Mouse (Mus musculus) lung, embryonic 14.5 days (tissue): ENCODE data around the gene Fbxl18. TPM values are rescaled to one million over a fixed set of nuclear protein-coding genes. Genes with fewer than 3 reads are reported as not detected.

Source experiments
- ATAC-seq: fragments of 200-750 bp; cut with Nextera tagmentation; 2 replicates; pipeline ENCODE4 v1.8.0; 2017; ENCODE audit warnings: mild to moderate bottlenecking, moderate TSS enrichment, moderate library complexity; ENCODE audit not compliant: insufficient read depth
- DNase-seq: peaks from one replicate; pipeline ENCODE4 v3.0.0-alpha.2; 2015
- H3K27ac ChIP-seq: fragments of 300-500 bp; sonication (generic); 2 replicates; pipeline ENCODE4 v1.5.1; 2014; ENCODE audit warnings: low read depth, mild to moderate bottlenecking, moderate library complexity
- H3K27me3 ChIP-seq: fragments of 300-500 bp; sonication (generic); 2 replicates; pipeline ENCODE4 v1.6.1; 2014; ENCODE audit warnings: low read length, control low read depth; ENCODE audit not compliant: insufficient read depth
- H3K36me3 ChIP-seq: fragments of 300-500 bp; sonication (generic); 2 replicates; pipeline ENCODE4 v1.6.1; 2014; ENCODE audit warnings: control low read depth; ENCODE audit not compliant: insufficient read depth
- H3K4me1 ChIP-seq: fragments of 300-500 bp; sonication (generic); 2 replicates; pipeline ENCODE4 v1.6.1; 2014; ENCODE audit warnings: antibody characterized with exemption, control low read depth; ENCODE audit not compliant: insufficient read depth
- H3K4me2 ChIP-seq: fragments of 300-500 bp; sonication (generic); 2 replicates; pipeline ENCODE4 v1.6.1; 2014; ENCODE audit warnings: mild to moderate bottlenecking
- H3K4me3 ChIP-seq: fragments of 300-500 bp; sonication (generic); 2 replicates; pipeline ENCODE4 v1.5.1; 2014; ENCODE audit warnings: low read depth, low read length
- H3K9ac ChIP-seq: fragments of 300-500 bp; sonication (generic); 2 replicates; pipeline ENCODE4 v1.6.1; 2014
- H3K9me3 ChIP-seq: fragments of 300-500 bp; sonication (generic); 2 replicates; pipeline ENCODE4 v1.6.1; 2016; ENCODE audit warnings: low read depth, low read length, control low read depth
- CTCF ChIP-seq: IDR thresholded peaks from 2 replicates; pipeline ENCODE4 v1.5.1; 2016; ENCODE audit warnings: antibody characterized with exemption, low read depth
- WGBS: fragments of 180-500 bp; shearing (Covaris S2); extraction: QIAGEN DNeasy Blood & Tissue Kit; methylation state at CpG from one replicate; pipeline ENCODE4 v1.1.7; 2014; 5-methylcytosine and 5-hydroxymethylcytosine counted together
- polyA plus RNA-seq: library from polyadenylated mRNA; unstranded; fragments of >200 nt; fragmentation: Nextera tagmentation; extraction: Ambion mirVana; gene quantifications from 2 replicates; pipeline ENCODE4 v1.2.1, GENCODE M21; 2014

The Fbxl18 gene
- polyA plus RNA-seq, 1 experiment from 2014 or later: 11.8 TPM

DNA sequence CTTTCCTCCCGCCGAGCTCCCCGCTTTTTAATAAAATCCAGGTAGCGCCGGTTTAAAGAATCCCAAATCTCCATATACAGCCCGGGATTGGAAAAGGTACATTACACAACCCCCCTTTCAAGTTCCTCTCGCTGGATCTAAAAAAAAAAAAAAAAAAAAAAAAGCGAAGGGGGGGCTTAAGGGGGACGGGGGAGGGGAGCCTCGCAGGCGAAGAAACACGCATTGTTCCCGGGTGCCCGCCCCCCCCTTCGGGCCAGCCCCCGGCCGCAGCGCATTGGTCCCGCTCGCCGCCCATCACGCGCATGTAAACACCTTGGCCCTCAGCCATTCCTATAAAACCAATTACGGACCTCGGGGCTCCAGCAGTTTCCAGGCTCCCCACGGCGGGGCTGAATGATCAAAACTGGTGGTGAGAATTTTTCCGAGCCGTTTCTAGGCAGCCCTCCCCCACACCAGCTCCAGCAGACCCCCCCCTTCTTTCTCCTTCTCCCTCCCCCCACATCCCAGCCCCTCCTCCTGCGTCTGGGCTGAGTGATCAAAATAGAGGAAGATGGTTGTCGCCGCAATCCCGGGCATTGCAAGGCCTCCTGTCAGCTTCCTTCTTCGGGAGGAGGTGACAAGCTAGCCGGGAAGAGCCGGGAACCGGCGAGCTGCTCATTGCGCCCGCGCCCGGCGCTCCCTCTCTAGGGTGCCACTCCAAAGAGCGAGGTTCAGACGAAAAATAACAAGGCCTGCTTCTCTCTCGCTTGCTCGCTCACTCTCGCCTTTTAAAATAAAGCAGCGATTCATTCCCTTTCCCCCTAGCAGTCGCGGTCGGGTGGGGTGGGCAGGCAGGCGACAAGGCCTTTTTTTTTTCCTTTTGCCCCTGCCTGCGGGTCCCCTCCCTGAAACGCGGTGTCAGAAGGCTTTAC is 77.4 kb downstream of the Fbxl18 start, which contains the start of gene Tnrc18:
Gene Tnrc18 (minus strand): TSS at position 139 of the 911 bp plus-strand sequence.
- peak within 1 kb of the TSS; percentile 97 for H3K4me2 ChIP-seq
- ATAC-seq: peak; percentile 63
- under 1% methylated on average over 55 of the region's 56 CpGs for WGBS
- H3K27me3 ChIP-seq: no peaks in the 10 kb centered on the region
- H3K4me1 ChIP-seq: peaks cover 5% of the 10 kb centered on the region
- H3K4me3 ChIP-seq: peak within 1 kb of the TSS; percentile 90
- TF ChIP-seq CTCF: no peak
- no peaks in the 10 kb centered on the region for H3K9me3 ChIP-seq
- peak within 1 kb of the TSS; percentile 100 for H3K9ac ChIP-seq
- peaks cover 10% of the 10 kb centered on the region for H3K36me3 ChIP-seq
- H3K27ac ChIP-seq: peak within 1 kb of the TSS; percentile 100
- peak; percentile 100 for DNase-seq

Other genes starting within 250 kb of the Fbxl18 start
- 6.8 and 8.2 TPM in 2 replicates for gene Slc29a4, start 202.9 kb downstream of the Fbxl18 start, polyA plus RNA-seq
- 38.4 and 40.4 TPM in 2 replicates for gene Tnrc18, start 77.8 kb downstream of the Fbxl18 start, polyA plus RNA-seq
- 16,801 and 17,929 TPM in 2 replicates for gene Actb, start 11.3 kb upstream of the Fbxl18 start, polyA plus RNA-seq
- gene Fscn1, start 64.9 kb upstream of the Fbxl18 start, polyA plus RNA-seq: 331 and 347 TPM in 2 replicates
- 31.5 and 36.1 TPM in 2 replicates for gene Rnf216, start 217.6 kb upstream of the Fbxl18 start, polyA plus RNA-seq